Mouse (Mus musculus) embryonic facial prominence, embryonic 11.5 days (tissue): ENCODE data around the gene Ric1. TPM values are rescaled to one million over a fixed set of nuclear protein-coding genes. Genes with fewer than 3 reads are reported as not detected.

ENCODE experiments used
- ATAC-seq: fragments of 200-750 bp; cut with Nextera tagmentation; replicated peaks from 2 replicates; pipeline ENCODE4 v1.8.0; 2017; ENCODE audit warnings: low read depth; ENCODE audit not compliant: insufficient number of reproducible peaks, low FRiP score, low TSS enrichment
- DNase-seq: peaks from one replicate; pipeline ENCODE4 v3.0.0-alpha.2; 2015; ENCODE audit warnings: low spot score
- H3K27ac ChIP-seq: fragments of 300-500 bp; sonication (generic); replicated peaks from 2 replicates; pipeline ENCODE4 v1.5.1; 2014; ENCODE audit warnings: mild to moderate bottlenecking, low read depth, low read length, control low read depth
- H3K27me3 ChIP-seq: fragments of 300-500 bp; sonication (generic); 2 replicates; pipeline ENCODE4 v1.6.1; 2014; ENCODE audit warnings: mild to moderate bottlenecking, low read length, moderate library complexity, mixed read lengths; ENCODE audit not compliant: control insufficient read depth, insufficient read depth
- H3K36me3 ChIP-seq: fragments of 300-500 bp; sonication (generic); replicated peaks from 2 replicates; pipeline ENCODE4 v1.6.1; 2014; ENCODE audit warnings: low read depth, mild to moderate bottlenecking, low read length, moderate library complexity, mixed read lengths; ENCODE audit not compliant: control insufficient read depth, insufficient read depth
- H3K4me1 ChIP-seq: fragments of 300-500 bp; sonication (generic); 2 replicates; pipeline ENCODE4 v1.6.1; 2014; ENCODE audit warnings: low read length, mixed read lengths; ENCODE audit not compliant: control insufficient read depth, insufficient read depth
- H3K4me2 ChIP-seq: fragments of 300-500 bp; sonication (generic); 2 replicates; pipeline ENCODE4 v1.6.1; 2014; ENCODE audit warnings: low read depth, mild to moderate bottlenecking, control low read depth, low read length, moderate library complexity
- H3K4me3 ChIP-seq: fragments of 300-500 bp; sonication (generic); 2 replicates; pipeline ENCODE4 v1.5.1; 2014; ENCODE audit warnings: low read depth, low read length, control low read depth
- H3K9ac ChIP-seq: fragments of 300-500 bp; sonication (generic); replicated peaks from 2 replicates; pipeline ENCODE4 v1.6.1; 2014; ENCODE audit warnings: mild to moderate bottlenecking, control low read depth, low read length
- H3K9me3 ChIP-seq: fragments of 300-500 bp; sonication (generic); replicated peaks from 2 replicates; pipeline ENCODE4 v1.6.1; 2016; ENCODE audit warnings: mild to moderate bottlenecking, low read length, inconsistent platforms, mixed read lengths; ENCODE audit not compliant: control insufficient read depth
- WGBS: fragments of 180-500 bp; shearing (Covaris S2); extraction: QIAGEN DNeasy Blood & Tissue Kit; methylation state at CpG from one replicate; pipeline ENCODE4 v1.1.7; 2014; 5-methylcytosine and 5-hydroxymethylcytosine counted together
- polyA plus RNA-seq: library from polyadenylated mRNA; unstranded; fragments of >200 nt; fragmentation: Nextera tagmentation; extraction: Ambion mirVana; gene quantifications from 2 replicates; pipeline ENCODE4 v1.2.1, GENCODE M21; 2014

Ric1 gene
- polyA plus RNA-seq, 1 experiment from 2014 or later, result 21.5 TPM

GRCm38 (mm10) chr19:29656029-29656428, 133.9 kb downstream of the Ric1 start:
- no peaks in the 10 kb centered on the region for H3K27me3 ChIP-seq
- no peak overlapping the region for H3K9ac ChIP-seq
- H3K27ac ChIP-seq, result no peak overlapping the region
- H3K4me1 ChIP-seq, result no peaks in the 10 kb centered on the region
- no peaks in the 10 kb centered on the region for H3K36me3 ChIP-seq
- no peak overlapping the region for H3K4me2 ChIP-seq
- WGBS, result 68% methylated on average over 4 of the region's 4 CpGs
- DNase-seq (no peak), ATAC-seq (no peak)
- H3K4me3 ChIP-seq, result no peak overlapping the region
- no peaks in the 10 kb centered on the region for H3K9me3 ChIP-seq

Other genes starting within 250 kb of the Ric1 start
- gene Insl6, start 196.9 kb upstream of the Ric1 start, polyA plus RNA-seq, result 6.7 and 8.1 TPM in 2 replicates
- gene Rln1, start 187.6 kb upstream of the Ric1 start, polyA plus RNA-seq, result 0.29 and 0.70 TPM in 2 replicates
- 58.8 and 65.5 TPM in 2 replicates for gene Plgrkt, start 154.9 kb upstream of the Ric1 start, polyA plus RNA-seq
- 0.20 and 0.25 TPM in 2 replicates for gene Cd274, start 154.8 kb upstream of the Ric1 start, polyA plus RNA-seq
- 0.13 TPM in 1 of 2 replicates, not detected in the other for gene Pdcd1lg2, start 111.4 kb upstream of the Ric1 start, polyA plus RNA-seq
- gene Ermp1, start 126.1 kb downstream of the Ric1 start, polyA plus RNA-seq, result 16.8 and 18.1 TPM in 2 replicates
- gene Mlana, start 175.5 kb downstream of the Ric1 start, polyA plus RNA-seq, result 1.1 and 1.6 TPM in 2 replicates